Mouse (Mus musculus) megakaryocyte-erythroid progenitor cell, adult 5-6 weeks (primary cell): ENCODE measurements around the gene Gpr34. TPM values are rescaled to one million over a fixed set of nuclear protein-coding genes. Genes with fewer than 3 reads are reported as not detected.
A peak's percentile ranks its signal among the peaks of the same experiment; 100 is the strongest.

ENCODE experiments used
- ATAC-seq: replicated peaks from 2 replicates; pipeline ENCODE4 v1.8.0; 2016; ENCODE audit warnings: mild to moderate bottlenecking, inconsistent platforms; ENCODE audit not compliant: severe bottlenecking, poor library complexity, low FRiP score, low TSS enrichment
- total RNA-seq, 2 experiments: library from RNA; stranded (forward) in 1 of 2; stranded (reverse) in 1 of 2; fragments of 200-1000, 215-1000 nt in 1 of 2; fragments of >200 nt in 1 of 2; fragmentation: Nextera tagmentation in 1 of 2; gene quantifications; 2 replicates each; pipeline ENCODE4 v1.2.3; 2014 to 2017

The Gpr34 gene
- total RNA-seq (2014; fragmentation: Nextera tagmentation) (not detected in 2 replicates), total RNA-seq (2017) (not detected in 2 replicates)

DNA sequence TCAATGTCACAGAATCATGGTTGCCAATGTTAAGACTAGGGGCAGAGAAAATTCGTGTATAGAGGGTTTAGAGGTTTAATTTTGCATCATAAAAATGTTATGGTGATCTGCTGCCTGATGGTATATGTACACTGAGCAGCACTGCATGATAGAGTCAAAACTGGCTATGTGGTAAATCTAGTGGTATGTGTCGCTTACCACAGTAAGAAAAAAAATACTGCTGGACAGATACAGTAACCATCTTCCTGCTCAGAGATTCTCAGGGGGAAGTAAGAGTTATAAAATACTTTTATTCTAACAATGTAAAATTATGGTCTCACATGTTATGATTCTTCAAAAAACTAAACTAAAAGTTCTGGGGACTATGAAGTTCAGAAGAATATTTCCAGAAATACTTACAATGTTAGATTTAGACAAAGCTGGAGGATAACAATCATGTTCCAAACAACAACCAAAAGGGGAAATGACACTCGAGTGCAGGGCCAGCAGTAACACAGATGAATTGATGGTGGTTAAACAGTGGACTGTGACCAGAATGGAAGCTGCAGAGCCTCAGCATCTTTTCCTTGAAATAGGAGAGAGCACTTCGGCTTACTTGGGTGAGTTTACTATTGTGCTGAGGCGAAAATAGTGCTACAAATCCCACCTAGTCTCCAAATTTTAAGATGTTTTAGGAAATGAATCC, at the start of gene Gpr34:
Gpr34 (plus strand) TSS at position 491 of the 685 bp plus-strand sequence.
- no peak for ATAC-seq

DNA sequence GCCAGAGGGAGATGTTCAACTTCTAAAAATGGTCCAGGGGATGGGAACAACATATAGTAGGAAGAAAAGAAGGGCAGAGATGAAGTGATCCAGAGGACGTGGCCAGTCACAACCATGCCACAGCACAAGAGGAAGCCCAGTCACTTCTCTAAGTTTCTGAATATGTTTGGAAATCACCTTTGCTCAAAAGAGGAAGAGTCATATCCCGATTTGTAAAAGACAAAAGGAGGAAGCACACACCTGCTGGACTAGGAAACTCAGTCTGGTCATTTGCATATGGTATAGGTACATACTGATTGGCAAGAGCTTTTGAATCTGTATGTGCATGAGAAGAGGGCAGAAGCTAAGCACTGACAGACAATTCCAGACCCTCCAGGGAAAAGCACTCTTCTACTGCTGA, 32.5 kb upstream of the Gpr34 start:
- ATAC-seq, result no peak

GRCm38 (mm10) chrX:13599966-13600365, 31.9 kb upstream of the Gpr34 start:
- ATAC-seq, result no peak

DNA sequence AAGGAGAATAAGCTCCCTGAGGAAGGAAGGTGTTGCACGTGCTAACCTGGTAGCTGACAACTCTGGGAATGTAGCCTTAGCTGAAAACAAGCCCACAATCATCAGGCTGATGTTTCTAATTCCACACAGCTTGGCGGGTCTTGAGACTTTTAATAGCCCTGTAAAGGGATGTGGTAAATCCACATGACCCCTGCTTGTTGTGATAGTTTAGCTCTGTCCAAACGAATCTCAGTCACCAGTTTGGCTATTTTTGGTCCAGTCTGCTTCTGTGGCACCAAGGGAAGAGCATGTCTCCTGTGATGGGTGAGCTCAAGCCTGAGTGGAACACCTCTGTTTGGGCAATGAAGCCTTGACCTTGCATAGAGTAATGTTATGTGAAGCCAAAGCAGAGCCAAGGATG, 25.1 kb upstream of the Gpr34 start:
- no peak for ATAC-seq

GRCm38 (mm10) chrX:13607752-13608151, 24.1 kb upstream of the Gpr34 start:
- no peak for ATAC-seq

GRCm38 (mm10) chrX:13611114-13611513, 20.8 kb upstream of the Gpr34 start:
- ATAC-seq, result no peak

GRCm38 (mm10) chrX:13612115-13612514, 19.8 kb upstream of the Gpr34 start:
- ATAC-seq, result no peak

- ATAC-seq, result no peak
Observed at GRCm38 (mm10) chrX:13616726-13617125, 15.2 kb upstream of the Gpr34 start.

DNA sequence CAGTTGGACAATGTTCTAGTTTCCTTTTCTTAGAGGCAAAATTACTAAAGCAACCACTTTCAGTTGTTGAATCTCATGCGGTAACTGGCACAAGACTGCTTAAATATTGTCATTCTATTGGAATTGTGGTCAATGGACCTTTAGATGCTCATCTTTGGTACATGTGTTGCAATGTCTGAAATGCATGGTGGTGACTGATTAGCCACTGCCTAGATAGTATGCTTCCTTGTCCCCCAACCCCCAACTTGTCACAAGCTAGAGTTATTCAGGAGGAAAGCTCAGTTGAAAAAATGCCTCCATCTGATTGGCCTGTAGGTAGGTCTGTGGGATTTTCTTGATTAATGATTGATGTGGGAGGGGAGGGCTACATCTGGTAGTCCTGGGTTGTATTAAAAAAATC, 14.6 kb upstream of the Gpr34 start:
- ATAC-seq, result no peak

- ATAC-seq, result no peak
Observed at GRCm38 (mm10) chrX:13618476-13618875, 13.4 kb upstream of the Gpr34 start.

GRCm38 (mm10) chrX:13621473-13621872, 10.4 kb upstream of the Gpr34 start:
- no peak for ATAC-seq

DNA sequence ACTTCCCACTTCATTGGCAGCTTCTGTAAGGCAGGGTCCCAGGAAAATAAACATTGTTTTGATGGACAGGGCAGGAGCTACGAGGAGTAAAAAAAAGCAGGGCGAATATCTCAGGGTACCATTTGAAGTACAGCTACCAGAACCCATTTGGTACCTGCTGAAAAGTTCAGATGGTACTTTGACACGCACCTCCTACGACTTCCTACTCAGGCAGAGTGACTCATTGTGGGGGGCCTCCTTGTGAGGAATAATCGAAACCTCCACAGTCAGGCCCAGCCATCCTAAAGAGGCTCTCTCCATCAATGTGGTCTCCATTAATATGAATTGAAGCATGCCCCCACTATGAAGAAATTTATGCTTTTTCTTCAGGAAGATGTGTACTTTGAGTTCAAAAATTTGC, 9.2 kb upstream of the Gpr34 start:
- ATAC-seq, result no peak

- no peak for ATAC-seq
Observed at GRCm38 (mm10) chrX:13636398-13636797, 4.5 kb downstream of the Gpr34 start.

DNA sequence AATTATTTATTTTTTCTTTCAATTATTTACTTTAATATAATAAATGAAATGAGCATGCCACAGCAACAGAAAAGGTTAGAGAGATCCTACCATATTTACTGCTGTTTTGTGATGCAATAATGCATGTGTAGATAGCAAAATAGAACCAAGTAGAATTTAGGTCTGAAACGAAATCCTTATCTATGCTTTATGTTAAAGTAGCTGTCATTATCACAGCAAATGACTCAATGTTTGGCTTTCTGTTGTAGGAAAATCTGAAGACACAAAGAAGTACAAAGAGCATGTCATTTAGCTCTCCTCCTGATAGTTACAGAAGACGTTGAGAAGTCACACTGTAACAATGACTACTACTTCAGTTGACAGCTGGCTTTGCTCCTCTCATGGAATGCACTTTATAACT, 7.0 kb downstream of the Gpr34 start:
- no peak for ATAC-seq

GRCm38 (mm10) chrX:13651889-13652288, 20.0 kb downstream of the Gpr34 start:
- peak; percentile 72 for ATAC-seq

DNA sequence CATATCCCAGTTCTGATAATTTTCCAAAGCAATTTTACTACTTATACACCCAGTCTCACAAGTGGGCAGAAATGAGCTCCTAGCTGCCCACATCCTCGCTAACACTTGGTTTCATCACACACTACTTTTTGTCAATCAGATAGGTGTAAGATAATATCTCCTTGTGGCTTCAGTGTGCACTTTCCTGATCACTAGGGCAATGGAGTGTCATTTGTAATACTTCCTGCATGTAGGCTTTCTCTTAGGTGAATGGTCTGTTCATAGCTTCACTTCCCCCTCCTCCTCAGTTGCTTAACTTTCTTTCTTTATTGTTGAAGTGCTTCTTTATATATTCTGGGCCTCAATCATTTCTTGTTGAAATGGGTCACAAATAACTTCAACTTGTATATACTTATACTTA, 20.4 kb downstream of the Gpr34 start:
- ATAC-seq, result no peak

- ATAC-seq, result peak; percentile 23
Observed at GRCm38 (mm10) chrX:13655005-13655421, 23.1 kb downstream of the Gpr34 start.

- no peak for ATAC-seq
Observed at GRCm38 (mm10) chrX:13655906-13656305, 24.0 kb downstream of the Gpr34 start.

DNA sequence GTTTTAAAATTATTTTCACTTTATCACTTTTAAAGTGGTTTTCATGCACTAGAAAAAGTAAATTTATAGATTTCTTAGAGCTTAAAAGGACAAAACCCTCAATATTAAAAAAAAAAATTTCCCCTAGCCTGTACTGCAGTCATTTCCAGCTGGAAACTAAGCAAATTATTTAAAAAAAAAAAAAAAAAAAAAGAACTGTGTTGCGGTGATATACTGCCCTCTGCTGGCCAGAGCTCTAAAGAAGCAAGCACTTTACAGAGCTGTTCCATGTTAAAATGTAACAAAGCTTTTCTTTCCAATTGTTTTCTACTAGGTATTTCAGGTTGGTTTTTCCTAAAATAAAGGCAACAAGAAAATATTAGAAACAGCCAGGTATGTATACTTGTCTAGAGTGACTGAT, 24.8 kb downstream of the Gpr34 start:
- ATAC-seq, result no peak

DNA sequence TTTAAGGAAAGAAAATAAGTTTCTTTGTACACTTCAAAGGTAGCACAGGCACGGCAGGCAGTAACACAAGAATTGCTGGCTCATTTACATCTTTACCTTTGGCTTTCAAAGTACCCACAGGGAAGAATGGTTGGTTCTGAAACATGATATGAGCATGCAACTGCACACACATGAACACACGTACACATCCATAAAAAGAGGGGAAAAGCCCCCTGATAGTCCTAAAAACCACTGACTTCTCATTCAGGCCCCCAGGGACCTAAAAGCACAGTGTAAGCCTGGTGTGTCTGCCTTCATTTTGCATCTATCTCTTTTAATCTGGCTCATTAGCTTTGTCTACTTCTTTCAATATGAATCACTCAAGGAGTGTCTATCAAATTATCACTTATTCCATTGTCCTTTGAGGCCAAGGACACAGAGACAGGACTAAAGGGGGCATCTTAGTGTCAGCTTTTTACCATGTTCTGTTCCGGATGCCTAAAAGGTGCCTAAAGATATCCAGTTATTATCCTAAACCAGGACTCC, 26.8 kb downstream of the Gpr34 start:
- no peak for ATAC-seq

DNA sequence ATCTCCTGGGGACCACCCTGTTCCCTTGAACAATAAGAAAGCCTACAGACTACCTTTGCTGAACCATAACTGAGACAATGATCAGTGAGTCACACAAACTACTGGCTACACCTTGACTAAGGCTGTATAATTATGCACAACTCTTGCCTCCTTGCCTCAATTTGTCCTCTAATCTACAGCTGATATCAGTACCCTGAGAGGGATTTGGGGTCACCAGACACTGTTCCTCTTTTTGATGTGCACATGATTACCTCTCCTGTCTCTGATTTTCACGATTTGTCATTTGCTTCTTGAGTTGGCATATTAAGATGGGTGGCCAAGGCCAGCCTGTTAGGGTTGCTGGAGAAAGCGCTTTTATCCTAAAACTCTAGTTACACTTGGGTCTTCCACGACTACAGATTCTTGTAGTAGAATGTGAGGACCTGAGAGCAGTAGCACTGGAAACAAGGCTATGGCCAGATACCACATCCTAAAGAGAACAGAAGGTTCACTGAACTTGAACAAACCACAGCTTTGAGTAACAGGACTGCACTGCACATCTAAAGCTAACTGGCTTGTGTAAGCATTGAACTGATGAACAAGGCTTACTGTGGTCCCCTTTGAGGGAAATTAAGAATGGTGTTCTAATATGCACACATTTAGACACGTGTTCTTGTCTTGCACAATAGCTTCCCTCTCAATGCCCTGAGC, 27.5 kb downstream of the Gpr34 start:
- ATAC-seq, result no peak
